Mouse (Mus musculus) heart, adult 10 weeks (tissue): ENCODE measurements around the gene Kdelr3. TPM values are rescaled to one million over a fixed set of nuclear protein-coding genes. Genes with fewer than 3 reads are reported as not detected.

Source experiments
- polyA plus RNA-seq: library from polyadenylated mRNA; stranded (reverse); fragments of 350-450 nt; fragmentation: Illumina TruSeq; extraction: RNeasy Lipid Tissue Mini Kit (QIAGEN cat#74804); gene quantifications from one replicate; pipeline ENCODE4 v1.2.3, GENCODE M21; 2014; ENCODE audit warnings: low read depth, low replicate concordance

The Kdelr3 gene
- polyA plus RNA-seq, result 13.8 TPM

GRCm38 (mm10) chr15:79516171-79517096 is at the start of gene Kdelr3:
Kdelr3 (plus strand) TSS chr15:79516411.

DNA sequence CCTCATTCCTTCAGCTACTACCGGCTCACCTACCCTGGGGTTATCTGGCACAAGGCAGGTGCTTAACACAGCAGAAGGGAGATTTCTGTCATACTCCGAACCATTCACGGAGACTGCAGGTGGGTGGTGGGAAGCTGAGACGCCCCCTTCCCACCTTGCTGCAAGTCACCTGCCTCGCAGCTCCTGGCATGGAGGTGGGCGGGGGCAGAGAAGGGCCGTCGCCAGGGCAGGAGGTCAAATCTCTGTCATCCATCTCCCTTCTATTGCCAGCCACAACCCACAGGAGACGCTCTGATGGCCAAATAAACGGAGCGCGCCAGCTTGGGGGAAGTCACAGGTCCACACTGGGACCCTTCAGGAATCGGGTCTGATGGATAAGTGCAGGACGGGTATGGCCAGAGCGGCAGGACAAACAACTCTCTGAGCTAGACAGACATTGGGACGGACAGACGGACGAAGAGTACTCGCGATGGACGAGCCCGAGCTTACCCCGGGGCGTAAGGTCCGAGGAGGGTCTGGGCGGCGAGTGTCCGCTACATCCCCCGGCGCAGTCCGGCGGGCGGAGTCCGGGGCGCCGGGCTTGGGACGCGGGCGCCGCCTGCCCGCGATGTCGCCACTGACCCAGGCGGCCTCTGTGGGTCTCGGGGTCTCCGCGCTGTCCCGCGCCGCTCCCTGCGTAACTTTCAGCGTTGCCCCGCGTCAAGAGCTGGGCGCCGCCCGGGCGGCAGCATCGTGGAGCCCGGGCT is 11.3 kb upstream of the Kdelr3 start, which contains the start of gene Kcnj4:
TSS of gene Kcnj4 (minus strand) at position 535 of the 746 bp plus-strand sequence.

GRCm38 (mm10) chr15:79546410-79547288 is 30.4 kb downstream of the Kdelr3 start, which contains the start of gene Ddx17:
Ddx17 (minus strand) TSS chr15:79546741.

Other genes starting within 250 kb of the Kdelr3 start
- gene Baiap2l2, start 230.9 kb upstream of the Kdelr3 start, polyA plus RNA-seq, result 0.47 TPM
- 8.4 TPM for gene Pla2g6, start 188.0 kb upstream of the Kdelr3 start, polyA plus RNA-seq
- 7.6 TPM for gene Maff, start 169.8 kb upstream of the Kdelr3 start, polyA plus RNA-seq
- 44.9 TPM for gene Tmem184b, start 112.8 kb upstream of the Kdelr3 start, polyA plus RNA-seq
- gene Csnk1e, start 60.8 kb upstream of the Kdelr3 start, polyA plus RNA-seq, result 55.7 TPM
- gene Kcnj4, start 11.2 kb upstream of the Kdelr3 start, polyA plus RNA-seq, result 0.26 TPM
- gene Ddx17, start 30.3 kb downstream of the Kdelr3 start, polyA plus RNA-seq, result 152 TPM
- not detected for gene Dmc1, start 88.7 kb downstream of the Kdelr3 start, polyA plus RNA-seq
- 1.8 TPM for gene Fam227a, start 142.5 kb downstream of the Kdelr3 start, polyA plus RNA-seq
- gene Cby1, start 142.8 kb downstream of the Kdelr3 start, polyA plus RNA-seq, result 26.7 TPM
- gene Tomm22, start 154.4 kb downstream of the Kdelr3 start, polyA plus RNA-seq, result 98.6 TPM
- 24.7 TPM for gene Josd1, start 171.5 kb downstream of the Kdelr3 start, polyA plus RNA-seq
- 24.9 TPM for gene Gtpbp1, start 174.4 kb downstream of the Kdelr3 start, polyA plus RNA-seq
- gene Sun2, start 226.1 kb downstream of the Kdelr3 start, polyA plus RNA-seq, result 81.0 TPM